Mouse (Mus musculus) midbrain, embryonic 12.5 days (tissue): ENCODE results near the gene Nrbp1. TPM values are rescaled to one million over a fixed set of nuclear protein-coding genes. Genes with fewer than 3 reads are reported as not detected.

ENCODE experiments used
- polyA plus RNA-seq: library from polyadenylated mRNA; unstranded; fragments of >200 nt; fragmentation: Nextera tagmentation; extraction: Ambion mirVana; gene quantifications from 2 replicates; pipeline ENCODE4 v1.2.1, GENCODE M21; 2016

Gene Nrbp1
- polyA plus RNA-seq, 1 experiment from 2014 or later, result 144 TPM

Other genes starting within 250 kb of the Nrbp1 start
- 117 and 120 TPM in 2 replicates for gene Atraid, start 192.6 kb upstream of the Nrbp1 start, polyA plus RNA-seq
- gene Slc5a6, start 191.9 kb upstream of the Nrbp1 start, polyA plus RNA-seq, result 11.7 and 12.9 TPM in 2 replicates
- 39.2 and 39.7 TPM in 2 replicates for gene Cad, start 186.1 kb upstream of the Nrbp1 start, polyA plus RNA-seq
- gene Dnajc5g, start 134.6 kb upstream of the Nrbp1 start, polyA plus RNA-seq, result not detected in 2 replicates
- 10.7 and 11.2 TPM in 2 replicates for gene Slc30a3, start 132.6 kb upstream of the Nrbp1 start, polyA plus RNA-seq
- not detected in 2 replicates for gene Trim54, start 124.2 kb upstream of the Nrbp1 start, polyA plus RNA-seq
- gene Ucn, start 102.0 kb upstream of the Nrbp1 start, polyA plus RNA-seq, result not detected in 2 replicates
- gene Mpv17, start 86.6 kb upstream of the Nrbp1 start, polyA plus RNA-seq, result 53.1 and 56.8 TPM in 2 replicates
- gene Gm29609, start 61.0 kb upstream of the Nrbp1 start, polyA plus RNA-seq, result 1.3 and 3.6 TPM in 2 replicates
- gene Gtf3c2, start 60.7 kb upstream of the Nrbp1 start, polyA plus RNA-seq, result 97.3 and 97.6 TPM in 2 replicates
- gene Snx17, start 47.6 kb upstream of the Nrbp1 start, polyA plus RNA-seq, result 141 and 153 TPM in 2 replicates
- gene Eif2b4, start 47.4 kb upstream of the Nrbp1 start, polyA plus RNA-seq, result 65.6 and 68.0 TPM in 2 replicates
- 22.0 and 25.2 TPM in 2 replicates for gene Zfp513, start 38.6 kb upstream of the Nrbp1 start, polyA plus RNA-seq
- gene Ppm1g, start 20.2 kb upstream of the Nrbp1 start, polyA plus RNA-seq, result 163 and 167 TPM in 2 replicates
- gene Gm9970, start 368 bp downstream of the Nrbp1 start, polyA plus RNA-seq, result 0.63 and 0.71 TPM in 2 replicates
- gene Krtcap3, start 10.8 kb downstream of the Nrbp1 start, polyA plus RNA-seq, result 3.3 and 4.7 TPM in 2 replicates
- gene Ift172, start 50.3 kb downstream of the Nrbp1 start, polyA plus RNA-seq, result 50.7 and 56.1 TPM in 2 replicates
- gene Fndc4, start 55.2 kb downstream of the Nrbp1 start, polyA plus RNA-seq, result 57.8 and 64.6 TPM in 2 replicates
- 0.20 and 0.48 TPM in 2 replicates for gene Gckr, start 56.6 kb downstream of the Nrbp1 start, polyA plus RNA-seq
- gene Zfp512, start 211.6 kb downstream of the Nrbp1 start, polyA plus RNA-seq, result 99.2 and 103 TPM in 2 replicates
- 0.22 TPM in 1 of 2 replicates, not detected in the other for gene 4930548H24Rik, start 244.9 kb downstream of the Nrbp1 start, polyA plus RNA-seq